Mouse (Mus musculus) kidney, embryonic 15.5 days (tissue): ENCODE results near the gene Trappc10. TPM values are rescaled to one million over a fixed set of nuclear protein-coding genes. Genes with fewer than 3 reads are reported as not detected.

Source experiments
- ATAC-seq: fragments of 200-750 bp; cut with Nextera tagmentation; replicated peaks from 2 replicates; pipeline ENCODE4 v1.8.0; 2017; ENCODE audit warnings: moderate TSS enrichment; ENCODE audit not compliant: low FRiP score
- H3K27ac ChIP-seq: fragments of 300-500 bp; sonication (generic); 2 replicates; pipeline ENCODE4 v1.5.1; 2015; ENCODE audit warnings: mild to moderate bottlenecking, inconsistent platforms
- H3K27me3 ChIP-seq: fragments of 300-500 bp; sonication (generic); 2 replicates; pipeline ENCODE4 v1.6.1; 2015; ENCODE audit warnings: inconsistent platforms
- H3K36me3 ChIP-seq: fragments of 300-500 bp; sonication (generic); 2 replicates; pipeline ENCODE4 v1.6.1; 2015; ENCODE audit warnings: inconsistent platforms
- H3K4me1 ChIP-seq: fragments of 300-500 bp; sonication (generic); 2 replicates; pipeline ENCODE4 v1.6.1; 2015; ENCODE audit warnings: inconsistent platforms
- H3K4me2 ChIP-seq: fragments of 300-500 bp; sonication (generic); 2 replicates; pipeline ENCODE4 v1.6.1; 2015; ENCODE audit warnings: moderate library complexity, mild to moderate bottlenecking, inconsistent platforms
- H3K4me3 ChIP-seq: fragments of 300-500 bp; sonication (generic); replicated peaks from 2 replicates; pipeline ENCODE4 v1.5.1; 2015; ENCODE audit warnings: mild to moderate bottlenecking, inconsistent platforms
- H3K9ac ChIP-seq: fragments of 300-500 bp; sonication (generic); 2 replicates; pipeline ENCODE4 v1.6.1; 2015; ENCODE audit warnings: mild to moderate bottlenecking, inconsistent platforms
- H3K9me3 ChIP-seq: fragments of 300-500 bp; sonication (generic); replicated peaks from 2 replicates; pipeline ENCODE4 v1.6.1; 2016; ENCODE audit warnings: inconsistent platforms
- WGBS: fragments of 180-500 bp; shearing (Covaris S2); methylation state at CpG from one replicate; pipeline ENCODE4 v1.1.7; 2015; ENCODE audit warnings: mixed read lengths; 5-methylcytosine and 5-hydroxymethylcytosine counted together
- polyA plus RNA-seq: library from polyadenylated mRNA; unstranded; fragments of >200 nt; fragmentation: Nextera tagmentation; extraction: Ambion mirVana; gene quantifications from 2 replicates; pipeline ENCODE4 v1.2.1, GENCODE M21; 2015

The Trappc10 gene
- polyA plus RNA-seq, 1 experiment from 2014 or later = 12.5 TPM

- peak overlapping the region; percentile 87 for H3K4me3 ChIP-seq
- no peaks in the 10 kb centered on the region for H3K27me3 ChIP-seq
- ATAC-seq = peak; percentile 23; the same call in 1 of the 2 replicates
- peak overlapping the region; percentile 76 for H3K27ac ChIP-seq
- peaks cover 18% of the 10 kb centered on the region for H3K4me1 ChIP-seq
- 13% methylated on average over 9 of the region's 9 CpGs for WGBS
- peak overlapping the region; percentile 67 for H3K9ac ChIP-seq
- no peaks in the 10 kb centered on the region for H3K9me3 ChIP-seq
- peak overlapping the region; percentile 93 for H3K4me2 ChIP-seq
- peaks cover 63% of the 10 kb centered on the region for H3K36me3 ChIP-seq
Measured at GRCm38 (mm10) chr10:78185381-78185725, 59.1 kb downstream of the Trappc10 start.

- H3K27me3 ChIP-seq = no peaks in the 10 kb centered on the region
- WGBS = 2% methylated on average over 47 of the region's 47 CpGs
- H3K4me3 ChIP-seq = peak within 1 kb of the TSS; percentile 87
- peak within 1 kb of the TSS; percentile 93 for H3K4me2 ChIP-seq
- H3K36me3 ChIP-seq = peaks cover 63% of the 10 kb centered on the region
- peak within 1 kb of the TSS; percentile 76 for H3K27ac ChIP-seq
- H3K9ac ChIP-seq = peak within 1 kb of the TSS; percentile 67
- H3K9me3 ChIP-seq = no peaks in the 10 kb centered on the region
- peak; percentile 96 for ATAC-seq
- peaks cover 18% of the 10 kb centered on the region for H3K4me1 ChIP-seq
Measured at GRCm38 (mm10) chr10:78184531-78185380, 59.7 kb downstream of the Trappc10 start, which contains the start of gene Pwp2. Gene Pwp2 (minus strand): TSS chr10:78185149.

GRCm38 (mm10) chr10:78183577-78183976 lies 60.9 kb downstream of the Trappc10 start:
- Histone ChIP-seq H3K27me3 (no peaks in the 10 kb centered on the region), H3K27ac (no peak overlapping the region), H3K9ac (no peak overlapping the region), H3K36me3 (peaks cover 63% of the 10 kb centered on the region), H3K4me2 (peak overlapping the region; percentile 93; the same call in 1 of the 2 replicates), H3K4me1 (peaks cover 18% of the 10 kb centered on the region), H3K9me3 (no peaks in the 10 kb centered on the region), H3K4me3 (peak overlapping the region; percentile 87; the same call in 1 of the 2 replicates)
- ATAC-seq = no peak
- WGBS = 92% methylated on average over 3 of the region's 3 CpGs

DNA sequence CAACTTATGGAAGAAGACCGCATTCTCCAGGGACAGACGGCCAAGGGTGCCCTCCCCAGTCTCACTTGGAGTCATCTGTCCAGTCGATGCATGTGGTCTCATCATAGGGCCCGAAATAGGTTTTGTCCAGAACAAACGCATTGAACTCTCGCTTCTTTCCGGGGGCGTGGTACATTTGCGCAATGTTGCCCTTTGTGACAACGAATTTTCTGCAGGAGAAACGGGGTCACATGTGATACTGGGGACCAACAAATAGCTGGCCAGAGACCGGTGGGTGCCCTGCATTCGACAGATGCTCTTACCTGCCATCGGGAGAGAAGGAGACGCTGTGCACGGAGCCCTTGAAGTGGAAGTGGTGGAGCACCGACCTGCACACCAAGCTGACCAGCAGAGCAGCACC lies 62.1 kb downstream of the Trappc10 start:
- Histone ChIP-seq H3K27me3 (no peaks in the 10 kb centered on the region), H3K27ac (no peak overlapping the region), H3K4me3 (no peak overlapping the region), H3K4me2 (no peak overlapping the region), H3K36me3 (peaks cover 63% of the 10 kb centered on the region), H3K4me1 (peaks cover 18% of the 10 kb centered on the region), H3K9ac (no peak overlapping the region), H3K9me3 (no peaks in the 10 kb centered on the region)
- no peak for ATAC-seq
- WGBS = 93% methylated on average over 17 of the region's 17 CpGs

DNA sequence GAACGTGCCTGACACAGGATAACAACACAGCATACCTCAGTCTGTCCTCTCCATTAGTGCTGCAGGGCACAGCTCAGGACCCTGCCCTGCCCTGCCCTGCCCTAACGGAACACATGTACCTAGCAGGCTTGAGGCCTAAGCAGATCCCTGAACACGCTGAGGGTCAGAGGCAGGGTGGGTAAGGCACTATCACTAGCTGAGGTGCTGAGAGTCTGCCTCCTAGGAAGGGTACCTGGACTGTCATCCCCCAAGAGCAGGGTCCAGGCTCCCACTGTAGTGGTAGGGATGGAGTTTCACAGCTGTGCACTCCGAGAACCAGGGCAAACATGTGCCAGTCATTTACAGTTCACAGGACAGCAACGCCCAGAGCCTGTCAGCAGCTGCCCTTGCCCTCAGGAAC lies 70.0 kb downstream of the Trappc10 start:
- Histone ChIP-seq H3K27me3 (no peaks in the 10 kb centered on the region), H3K27ac (no peak overlapping the region), H3K9ac (no peak overlapping the region), H3K4me3 (no peak overlapping the region), H3K36me3 (peaks cover 92% of the 10 kb centered on the region), H3K4me1 (peaks cover 10% of the 10 kb centered on the region), H3K4me2 (no peak overlapping the region), H3K9me3 (no peaks in the 10 kb centered on the region)
- no peak for ATAC-seq
- 89% methylated on average over 5 of the region's 5 CpGs for whole genome bisulfite sequencing

- Histone ChIP-seq H3K9ac (no peak overlapping the region), H3K36me3 (peaks cover 76% of the 10 kb centered on the region), H3K9me3 (no peaks in the 10 kb centered on the region), H3K27me3 (no peaks in the 10 kb centered on the region), H3K4me2 (no peak overlapping the region), H3K27ac (no peak overlapping the region), H3K4me1 (peaks cover 21% of the 10 kb centered on the region), H3K4me3 (no peak overlapping the region)
- WGBS = 88% methylated on average over 9 of the region's 9 CpGs
- ATAC-seq = no peak
Measured at GRCm38 (mm10) chr10:78171581-78171980, 72.9 kb downstream of the Trappc10 start.

- Histone ChIP-seq H3K27me3 (no peaks in the 10 kb centered on the region), H3K4me2 (no peak overlapping the region), H3K36me3 (peaks cover 76% of the 10 kb centered on the region), H3K27ac (no peak overlapping the region), H3K9ac (no peak overlapping the region), H3K4me1 (peaks cover 21% of the 10 kb centered on the region), H3K9me3 (no peaks in the 10 kb centered on the region), H3K4me3 (no peak overlapping the region)
- no peak for ATAC-seq
- WGBS = 91% methylated on average over 7 of the region's 7 CpGs
Measured at GRCm38 (mm10) chr10:78171057-78171456, 73.4 kb downstream of the Trappc10 start.

DNA sequence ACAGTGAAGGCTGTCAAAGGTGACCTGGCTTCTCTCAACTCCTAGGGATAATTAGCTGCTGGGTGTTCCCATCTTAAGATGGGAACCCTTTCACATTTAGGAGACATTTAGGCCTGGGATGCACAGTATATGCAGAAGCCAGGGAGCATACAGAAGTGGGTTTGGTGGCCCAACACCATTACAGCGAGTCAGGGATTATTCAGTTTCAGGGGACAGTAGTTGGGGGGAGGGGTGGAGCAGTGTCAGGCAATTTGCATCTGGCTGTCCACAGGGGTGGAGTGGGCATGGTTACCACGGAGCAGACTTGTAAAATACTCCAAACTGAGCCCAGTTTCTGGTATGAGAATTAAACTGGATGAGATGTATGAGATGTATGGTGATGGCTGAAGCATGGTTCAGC lies 74.0 kb downstream of the Trappc10 start:
- Histone ChIP-seq H3K4me3 (peak overlapping the region; percentile 94), H3K9ac (peak overlapping the region; percentile 39; the same call in 1 of the 2 replicates), H3K4me2 (peak overlapping the region; percentile 91), H3K27me3 (no peaks in the 10 kb centered on the region), H3K4me1 (peaks cover 21% of the 10 kb centered on the region), H3K27ac (peak overlapping the region; percentile 71), H3K9me3 (no peaks in the 10 kb centered on the region), H3K36me3 (peaks cover 76% of the 10 kb centered on the region)
- WGBS = 69% methylated on average over 2 of the region's 2 CpGs
- no peak for ATAC-seq

DNA sequence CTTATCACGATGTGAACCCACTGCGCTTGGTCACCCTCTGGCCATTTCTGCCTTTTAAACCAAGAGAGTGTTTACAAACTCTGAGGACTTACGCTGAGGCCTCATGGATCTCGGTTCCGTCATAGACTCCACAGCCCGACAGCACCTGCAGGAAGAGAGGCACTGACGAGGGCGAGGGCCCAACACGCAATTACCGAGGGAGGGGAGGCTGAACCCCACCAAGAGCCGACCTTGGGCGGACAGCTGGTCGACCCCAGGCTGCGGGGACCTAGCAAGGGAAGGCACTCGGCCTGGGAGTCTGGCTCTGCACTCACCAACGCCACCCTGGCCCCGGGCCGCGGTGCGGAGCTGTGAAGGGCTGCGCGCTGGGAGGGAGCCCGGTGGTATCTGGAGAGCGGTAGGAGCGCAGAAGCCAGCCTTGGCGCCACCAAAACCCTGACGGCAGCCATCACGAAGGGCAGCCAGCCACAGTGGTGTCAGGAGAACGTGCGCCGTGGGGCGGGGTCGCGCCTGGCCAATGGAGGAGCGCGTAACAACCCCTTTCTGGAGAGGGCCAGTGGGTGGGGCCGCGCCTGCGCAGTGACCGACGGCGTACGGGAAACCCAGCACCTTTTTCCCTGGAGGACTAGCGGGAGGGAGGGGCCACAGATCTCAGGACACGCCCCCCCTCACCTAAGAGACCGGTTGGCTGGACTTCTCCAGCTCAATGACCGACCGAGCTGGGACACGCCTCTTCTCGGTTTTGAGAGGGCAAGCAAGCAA lies 75.0 kb downstream of the Trappc10 start, which contains the start of gene D10Jhu81e:
D10Jhu81e (minus strand) TSS at position 502 of the 762 bp plus-strand sequence.
- peak within 1 kb of the TSS; percentile 91 for H3K9ac ChIP-seq
- H3K27me3 ChIP-seq = no peaks in the 10 kb centered on the region
- H3K4me3 ChIP-seq = peak within 1 kb of the TSS; percentile 94
- 1% methylated on average over 50 of the region's 50 CpGs for WGBS
- peak within 1 kb of the TSS; percentile 87 for H3K27ac ChIP-seq
- H3K36me3 ChIP-seq = peaks cover 76% of the 10 kb centered on the region
- no peaks in the 10 kb centered on the region for H3K9me3 ChIP-seq
- ATAC-seq = peak; percentile 97
- peak within 1 kb of the TSS; percentile 91 for H3K4me2 ChIP-seq
- H3K4me1 ChIP-seq = peaks cover 21% of the 10 kb centered on the region

DNA sequence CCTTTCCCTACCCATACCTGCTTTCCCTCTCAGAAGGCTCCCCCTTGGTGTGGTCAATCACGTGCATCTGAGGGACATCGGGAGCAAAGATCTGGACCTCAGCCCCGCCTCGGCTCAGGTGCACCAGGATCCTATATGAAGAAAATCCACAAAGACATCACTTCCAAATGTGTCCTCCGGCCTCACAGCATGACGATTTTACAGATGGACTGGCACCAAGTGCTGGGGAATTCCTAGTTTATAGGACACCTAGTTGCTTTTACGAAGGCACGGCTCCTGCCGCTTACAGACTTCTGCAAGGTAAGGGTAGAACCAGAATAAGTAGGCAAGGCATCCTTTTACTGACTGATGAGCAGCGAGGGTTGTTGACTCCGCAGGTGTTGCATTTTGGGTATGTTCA lies 75.6 kb downstream of the Trappc10 start:
- 86% methylated on average over 11 of the region's 11 CpGs for WGBS
- peak overlapping the region; percentile 91 for H3K9ac ChIP-seq
- H3K36me3 ChIP-seq = peaks cover 73% of the 10 kb centered on the region
- H3K9me3 ChIP-seq = no peaks in the 10 kb centered on the region
- H3K4me3 ChIP-seq = peak overlapping the region; percentile 94
- peaks cover 21% of the 10 kb centered on the region for H3K4me1 ChIP-seq
- H3K27me3 ChIP-seq = no peaks in the 10 kb centered on the region
- peak overlapping the region; percentile 91 for H3K4me2 ChIP-seq
- no peak for ATAC-seq
- peak overlapping the region; percentile 87 for H3K27ac ChIP-seq

- Histone ChIP-seq H3K4me3 (no peak overlapping the region), H3K4me1 (peaks cover 21% of the 10 kb centered on the region), H3K9me3 (no peaks in the 10 kb centered on the region), H3K4me2 (no peak overlapping the region), H3K9ac (no peak overlapping the region), H3K27ac (no peak overlapping the region), H3K36me3 (peaks cover 73% of the 10 kb centered on the region), H3K27me3 (no peaks in the 10 kb centered on the region)
- ATAC-seq = no peak
Measured at GRCm38 (mm10) chr10:78167775-78168174, 76.7 kb downstream of the Trappc10 start.

GRCm38 (mm10) chr10:78167333-78167732 lies 77.1 kb downstream of the Trappc10 start:
- H3K4me2 ChIP-seq = no peak overlapping the region
- ATAC-seq = no peak
- H3K4me1 ChIP-seq = peaks cover 21% of the 10 kb centered on the region
- no peaks in the 10 kb centered on the region for H3K9me3 ChIP-seq
- no peak overlapping the region for H3K4me3 ChIP-seq
- WGBS = 92% methylated on average over 7 of the region's 7 CpGs
- peaks cover 73% of the 10 kb centered on the region for H3K36me3 ChIP-seq
- H3K27me3 ChIP-seq = no peaks in the 10 kb centered on the region
- H3K9ac ChIP-seq = no peak overlapping the region
- no peak overlapping the region for H3K27ac ChIP-seq
